Mouse (Mus musculus) liver (tissue): ENCODE results near the gene Gm20479.

Experiments
- DNase-seq: peaks from one replicate; pipeline ENCODE4 v3.0.0-alpha.2; 2020; ENCODE audit warnings: mixed read lengths

Gm20479 gene

DNA sequence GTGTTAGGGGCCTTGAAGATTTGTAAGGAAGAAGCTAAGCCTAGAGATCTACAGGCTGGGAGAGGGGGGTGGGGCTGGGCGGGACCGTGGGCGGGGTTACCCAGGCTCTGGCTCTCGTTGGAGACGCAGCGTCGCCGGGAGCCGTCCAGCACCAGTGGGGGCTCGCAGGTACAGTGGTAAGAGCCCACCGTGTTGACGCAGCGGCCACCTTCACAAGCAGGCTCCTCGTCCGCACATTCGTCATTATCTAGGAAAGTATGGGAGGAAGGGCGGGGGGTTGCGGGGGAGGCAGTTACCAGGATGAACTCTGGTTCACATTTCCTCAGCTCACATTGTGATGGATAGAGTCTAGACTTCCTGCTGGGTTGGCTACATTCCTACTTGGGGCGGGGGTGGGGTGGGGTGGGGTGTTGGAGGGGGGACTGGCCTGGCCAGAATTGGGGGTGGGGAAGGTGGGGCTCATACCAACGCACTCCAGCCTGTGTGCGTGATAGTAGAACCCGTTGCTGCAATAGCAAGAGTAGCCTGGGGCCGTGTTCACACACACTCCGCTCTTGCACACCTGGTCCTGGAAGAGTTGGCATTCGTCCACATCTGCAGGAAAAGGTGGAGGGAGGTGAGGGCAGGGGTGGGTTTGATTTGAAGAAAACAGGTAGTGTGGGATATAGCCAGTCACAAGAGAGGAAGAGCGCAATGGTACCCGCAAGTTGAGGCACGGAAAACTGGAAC lies 48.2 kb downstream of the Gm20479 start:
- peak; percentile 53 for DNase-seq

DNA sequence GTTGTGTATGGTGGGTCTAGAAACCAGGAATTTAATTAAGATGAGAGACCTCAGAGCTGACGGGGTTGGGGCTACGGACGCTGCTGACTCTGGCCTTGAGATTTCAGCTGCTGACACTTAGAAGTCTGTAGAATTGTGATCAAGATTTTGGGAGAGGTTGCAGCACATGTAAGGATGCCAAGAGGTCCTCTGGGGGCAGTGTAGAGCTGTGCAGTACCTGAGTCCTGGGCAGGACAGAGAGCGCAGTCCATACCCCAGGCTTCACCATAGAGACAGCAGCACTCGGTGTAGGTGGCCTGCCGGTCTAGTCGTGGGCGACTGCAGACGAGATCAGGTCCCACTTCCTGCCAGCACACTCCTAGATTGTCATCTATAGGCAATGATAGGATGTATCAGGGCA lies 49.7 kb downstream of the Gm20479 start:
- no peak for DNase-seq

DNA sequence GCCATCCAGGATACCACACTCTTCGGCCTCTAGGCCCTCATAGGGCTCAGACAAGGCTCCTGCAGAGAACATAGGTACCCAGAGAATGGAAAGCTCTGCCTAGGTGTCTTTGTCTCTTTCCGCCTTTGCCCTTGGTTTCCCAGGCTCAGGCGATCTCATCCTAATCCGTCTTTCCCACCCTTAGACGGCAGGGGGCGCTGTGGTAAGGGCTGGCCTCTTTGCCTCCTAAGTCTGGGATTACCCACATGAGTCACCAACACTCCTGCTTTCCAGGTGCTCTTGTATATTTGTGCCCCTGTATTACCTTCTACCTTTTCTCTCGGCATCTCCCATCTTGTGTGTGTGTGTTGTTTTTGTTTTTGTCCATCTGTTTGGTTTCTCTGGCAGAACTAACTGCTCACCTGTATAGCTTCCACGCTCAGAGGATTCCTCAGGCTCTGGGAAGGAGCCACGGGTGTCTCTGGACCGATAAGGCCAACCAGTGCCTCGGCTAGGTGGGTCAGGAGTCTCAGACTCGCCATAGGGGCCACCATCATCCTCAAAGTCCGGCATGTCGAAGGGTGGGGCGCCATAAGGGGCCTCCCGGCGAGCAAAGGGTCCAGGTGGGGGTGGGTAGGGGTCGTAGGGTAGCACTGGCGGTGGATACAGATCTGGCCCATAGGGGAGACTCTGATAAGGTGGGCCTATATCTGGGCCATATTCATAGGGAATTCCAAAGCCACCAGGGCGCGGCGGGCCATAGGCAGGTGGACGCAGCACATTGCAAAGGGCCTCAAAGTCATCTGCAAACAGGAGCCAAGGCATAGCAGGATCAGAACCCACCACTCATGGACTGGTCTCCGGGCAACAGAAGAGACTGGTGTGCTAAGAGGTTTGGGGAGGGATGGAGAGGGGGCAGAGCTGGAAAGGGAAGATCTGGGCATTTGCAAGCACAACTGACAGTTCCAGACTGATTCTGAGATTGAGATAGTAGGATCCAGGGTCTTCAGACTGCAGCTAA lies 50.8 kb downstream of the Gm20479 start:
- peak; percentile 57 for DNase-seq

DNA sequence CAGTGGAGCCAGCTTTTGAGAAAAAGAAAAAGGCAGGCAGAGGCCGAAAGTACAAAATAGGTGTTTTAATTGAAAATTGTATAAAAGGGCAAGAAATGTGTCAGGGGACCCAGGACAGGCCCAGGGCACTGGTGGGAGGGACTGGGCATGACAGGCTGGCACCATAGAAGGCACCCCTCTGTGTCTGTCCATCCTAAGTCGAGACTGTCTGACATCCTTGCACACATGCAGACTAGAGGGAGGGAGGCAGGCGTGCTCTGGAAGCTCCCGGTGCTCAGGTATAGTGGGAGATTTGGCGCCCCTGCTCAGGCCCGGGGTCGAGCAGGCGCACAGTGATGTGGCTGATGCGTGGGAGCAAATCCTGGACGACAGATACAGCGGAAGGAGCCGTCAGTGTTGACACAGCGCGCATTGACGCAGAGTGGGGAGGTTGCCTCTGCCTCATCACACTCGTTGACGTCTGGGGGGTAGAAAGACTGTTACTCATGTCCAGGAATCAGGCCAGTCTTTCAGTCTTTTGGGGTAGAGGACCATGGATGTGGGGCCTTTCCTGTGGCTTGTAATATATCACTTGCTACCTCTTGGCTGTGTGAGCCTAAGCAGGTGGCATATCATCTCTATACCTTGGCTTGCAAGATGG lies 52.0 kb downstream of the Gm20479 start:
- DNase-seq, result no peak
